Mouse (Mus musculus) layer of hippocampus, postnatal 36 days (tissue): Measurements from ENCODE around the gene Mcts2. TPM values are rescaled to one million over a fixed set of nuclear protein-coding genes. Genes with fewer than 3 reads are reported as not detected.
A peak's percentile ranks its signal among the peaks of the same experiment; 100 is the strongest.
"Not testable (repeated sequence)": the region's sequence is repeated elsewhere in the genome, so short reads cannot be mapped to it uniquely, and the experiment has no call there.

Experiments
- DNase-seq, 2 experiments: peaks; one replicate each; pipeline ENCODE4 v3.0.0; 2022
- total RNA-seq, 2 experiments: library from RNA; stranded (reverse); gene quantifications; 2 replicates each; pipeline ENCODE4 v1.2.3; 2021

Gene Mcts2
- 10 to 100 TPM; 19.7 to 22.9 TPM for total RNA-seq

GRCm38 (mm10) chr2:152686806-152687267 lies at the start of gene Mcts2:
Gene Mcts2 (plus strand): TSS chr2:152687035.
- DNase-seq = peak; percentile 90 to 91

GRCm38 (mm10) chr2:152637381-152637780 lies 49.5 kb upstream of the Mcts2 start:
- DNase-seq = no peak

DNA sequence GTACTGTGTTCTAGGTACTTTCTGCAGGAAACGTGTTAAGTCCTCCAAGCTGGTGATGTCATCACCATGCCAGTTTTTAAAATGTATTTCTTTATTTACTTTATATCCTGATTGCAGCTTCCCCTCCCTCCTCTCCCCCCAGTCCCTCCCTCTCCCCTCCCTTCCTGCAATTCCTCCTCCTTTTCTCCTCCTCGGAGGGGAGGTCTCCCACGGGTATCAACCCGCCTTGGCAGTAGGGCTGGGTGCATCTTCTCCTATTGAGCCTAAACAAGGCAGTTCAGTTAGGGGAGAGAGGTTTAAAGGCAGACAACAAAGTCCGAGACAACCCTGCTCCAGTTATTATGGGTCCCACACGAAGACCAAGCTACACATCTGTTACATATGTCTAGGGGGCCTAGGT lies 48.0 kb upstream of the Mcts2 start:
- DNase-seq = no peak

DNA sequence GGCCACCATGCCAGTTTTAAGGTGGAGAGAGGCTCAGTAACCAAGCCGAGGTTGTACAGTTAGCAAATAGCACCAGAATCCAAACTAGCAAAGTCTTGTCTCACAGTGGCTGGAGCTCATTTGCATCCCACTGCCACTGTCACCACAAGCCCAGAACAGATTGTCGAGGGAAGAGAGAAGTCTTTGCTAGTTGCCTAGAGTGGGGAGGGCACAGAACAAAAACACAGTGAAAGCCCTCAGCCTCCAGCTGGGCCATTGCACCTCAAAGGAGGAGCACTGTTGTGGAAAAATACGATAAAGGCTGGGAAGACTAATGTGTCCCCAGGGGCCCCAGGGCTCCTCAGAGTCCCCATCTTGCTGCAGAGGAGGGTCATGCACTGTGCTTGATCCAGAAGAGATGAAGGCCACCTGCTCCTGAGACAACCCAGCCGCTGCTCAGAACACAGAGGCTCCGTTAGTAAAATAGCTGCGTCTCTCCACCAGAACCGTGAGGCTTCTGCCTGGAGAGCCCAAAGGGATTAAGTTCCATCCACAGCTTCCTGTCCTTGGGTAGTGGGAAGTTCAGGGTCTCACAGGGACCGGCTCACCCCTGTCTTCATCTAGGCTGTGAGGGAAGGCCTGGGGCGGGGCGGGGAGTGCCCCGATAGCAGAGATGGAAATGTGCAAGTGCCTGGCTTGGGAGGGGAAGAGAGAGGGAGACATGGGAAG lies 47.3 kb upstream of the Mcts2 start:
- DNase-seq = no peak

- DNase-seq = no peak
Measured at GRCm38 (mm10) chr2:152652901-152653620, 33.8 kb upstream of the Mcts2 start.

GRCm38 (mm10) chr2:152653874-152654715 lies 32.7 kb upstream of the Mcts2 start:
- peak; percentile 52 to 68 for DNase-seq

DNA sequence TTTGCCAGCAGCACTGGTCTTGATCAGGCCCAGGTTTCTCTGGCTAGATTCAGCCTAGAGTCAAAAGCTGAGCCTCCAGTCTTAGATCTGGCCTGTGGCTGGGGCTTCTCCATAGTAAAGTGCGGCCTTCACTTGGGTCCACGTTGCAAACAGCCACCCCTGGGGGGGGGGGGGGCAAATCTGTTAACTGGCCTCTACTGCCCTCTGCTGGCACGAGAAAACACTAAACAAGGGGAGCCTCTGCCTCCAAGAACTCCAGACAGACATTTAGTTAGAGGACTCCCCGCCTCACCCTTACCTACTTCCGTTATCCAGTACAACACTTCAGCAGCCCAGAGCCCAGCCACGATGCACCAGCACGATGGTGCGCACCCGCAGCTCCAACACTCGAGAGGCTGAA lies 29.4 kb upstream of the Mcts2 start:
- DNase-seq = no peak

GRCm38 (mm10) chr2:152661163-152661562 lies 25.7 kb upstream of the Mcts2 start:
- DNase-seq = no peak

GRCm38 (mm10) chr2:152666191-152666590 lies 20.6 kb upstream of the Mcts2 start:
- DNase-seq = not testable (repeated sequence)

DNA sequence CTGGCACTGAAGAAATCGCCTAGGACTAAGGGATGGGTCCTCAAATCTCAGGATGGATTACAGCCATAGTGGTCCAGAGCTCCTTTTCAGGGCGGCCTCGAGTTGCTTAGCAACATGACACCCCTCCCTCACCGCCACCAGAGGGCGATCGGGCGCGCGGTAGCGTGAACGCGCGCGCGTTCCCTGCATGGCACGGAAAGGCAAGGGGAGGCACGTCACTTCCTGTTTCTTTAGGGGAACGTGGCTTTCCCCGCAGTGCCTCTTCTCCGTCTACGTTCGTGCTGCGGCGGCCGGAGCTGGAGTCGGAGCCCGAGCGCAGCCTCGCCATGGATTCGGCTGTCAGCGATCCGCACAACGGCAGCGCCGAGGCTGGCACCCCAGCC lies 17.6 kb upstream of the Mcts2 start, which contains the start of gene H13:
H13 (plus strand) TSS at position 206 of the 383 bp plus-strand sequence.
- DNase-seq = peak; percentile 91 to 92

DNA sequence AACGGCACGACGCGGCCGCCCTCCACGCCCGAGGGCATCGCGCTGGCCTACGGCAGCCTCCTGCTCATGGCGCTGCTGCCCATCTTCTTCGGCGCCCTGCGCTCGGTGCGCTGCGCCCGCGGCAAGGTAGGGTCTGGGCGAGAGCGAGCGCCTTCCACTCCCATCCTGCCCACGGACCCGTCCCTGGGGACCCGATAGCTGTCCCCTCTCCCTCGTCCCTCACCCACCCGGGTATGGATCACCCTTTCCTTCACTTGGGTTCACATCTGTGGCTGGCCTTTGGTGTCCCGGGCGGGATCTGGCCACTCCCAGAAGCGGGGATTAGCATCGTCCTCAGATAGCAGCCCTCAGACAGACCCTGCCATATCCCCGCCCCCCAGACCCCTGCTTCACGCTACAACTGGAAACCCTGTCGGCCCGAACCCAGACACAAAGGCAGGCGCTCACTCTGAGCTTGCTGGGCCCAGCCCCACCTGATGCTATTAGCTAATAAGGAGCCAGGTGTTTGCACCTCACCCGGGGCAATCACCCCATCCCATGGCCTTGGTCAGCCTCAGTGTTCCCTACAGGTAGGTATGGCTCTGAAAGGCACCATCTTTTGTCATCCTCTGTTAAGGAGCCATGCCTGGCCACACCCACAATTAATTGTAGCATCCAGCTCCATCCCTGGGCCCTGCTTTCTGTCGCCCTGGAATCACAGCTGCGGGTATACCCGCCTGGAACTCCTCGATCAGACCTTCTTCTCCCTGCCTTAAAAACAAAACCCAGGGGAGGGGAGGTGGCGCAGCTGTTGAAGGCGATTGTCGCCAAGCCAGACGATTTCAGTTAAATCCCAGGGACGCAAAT lies 17.0 kb upstream of the Mcts2 start:
- peak; percentile 33 to 51 for DNase-seq

- no peak for DNase-seq
Measured at GRCm38 (mm10) chr2:152670983-152671641, 15.7 kb upstream of the Mcts2 start.

DNA sequence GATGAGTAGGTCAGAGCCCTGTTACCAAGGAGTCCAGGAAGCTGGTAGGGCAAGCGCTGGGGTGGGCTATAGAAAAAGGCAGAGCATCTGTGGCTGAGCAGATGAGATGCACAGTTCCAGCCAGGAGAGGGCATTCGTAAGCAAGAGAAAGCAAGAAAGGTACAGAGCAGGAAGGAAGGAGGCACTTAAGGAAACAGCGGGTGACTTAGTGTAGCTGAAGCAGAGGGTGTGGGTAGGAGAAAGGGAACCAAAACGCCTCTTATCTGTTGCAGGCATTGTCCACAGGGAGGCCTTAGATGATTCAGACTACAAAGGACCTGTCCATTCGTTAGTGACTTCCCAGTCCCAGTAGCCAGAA lies 15.2 kb upstream of the Mcts2 start:
- DNase-seq = no peak

GRCm38 (mm10) chr2:152672166-152672565 lies 14.7 kb upstream of the Mcts2 start:
- DNase-seq = no peak

DNA sequence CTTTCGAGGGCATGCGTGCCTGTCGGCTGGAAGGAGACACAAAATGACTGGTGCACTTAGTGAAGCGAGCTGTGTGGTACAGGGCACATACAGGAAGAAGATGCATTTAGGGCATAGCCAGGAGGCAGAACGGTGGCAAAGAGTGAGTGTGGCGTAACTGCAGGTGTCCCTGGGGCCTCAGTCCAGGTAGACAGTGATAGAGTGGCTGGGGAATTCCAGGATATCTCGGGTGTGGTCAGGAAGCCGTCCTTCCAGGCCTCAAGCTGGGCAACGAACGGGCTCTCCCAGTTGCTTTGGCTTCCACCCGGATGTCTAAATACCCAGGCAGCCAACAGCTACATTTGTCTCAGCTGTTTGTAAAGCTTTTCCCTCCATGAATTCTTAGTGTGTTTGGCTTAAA lies 12.7 kb upstream of the Mcts2 start:
- no peak for DNase-seq

GRCm38 (mm10) chr2:152675252-152675791 lies 11.5 kb upstream of the Mcts2 start:
- no peak for DNase-seq

DNA sequence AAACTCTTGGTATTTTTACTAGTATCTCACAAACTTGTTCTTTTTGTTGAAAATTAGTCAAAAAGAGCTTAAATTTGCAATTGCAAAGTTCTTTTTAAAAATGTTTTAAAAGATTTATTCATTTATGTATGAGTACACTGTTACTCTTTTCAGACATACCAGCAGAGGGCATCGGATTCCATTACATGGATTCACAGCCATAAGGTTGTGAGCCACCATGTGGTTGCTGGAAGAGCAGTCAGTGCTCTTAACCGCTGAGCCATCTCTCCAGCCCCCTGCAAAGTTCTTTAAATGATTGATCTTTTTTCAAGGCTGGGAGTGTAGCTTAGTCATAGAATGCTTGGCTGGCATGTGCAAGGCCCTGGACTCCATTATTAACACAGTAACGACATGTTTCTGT lies 8.5 kb upstream of the Mcts2 start:
- DNase-seq = no peak

GRCm38 (mm10) chr2:152678925-152679324 lies 7.9 kb upstream of the Mcts2 start:
- no peak for DNase-seq

DNA sequence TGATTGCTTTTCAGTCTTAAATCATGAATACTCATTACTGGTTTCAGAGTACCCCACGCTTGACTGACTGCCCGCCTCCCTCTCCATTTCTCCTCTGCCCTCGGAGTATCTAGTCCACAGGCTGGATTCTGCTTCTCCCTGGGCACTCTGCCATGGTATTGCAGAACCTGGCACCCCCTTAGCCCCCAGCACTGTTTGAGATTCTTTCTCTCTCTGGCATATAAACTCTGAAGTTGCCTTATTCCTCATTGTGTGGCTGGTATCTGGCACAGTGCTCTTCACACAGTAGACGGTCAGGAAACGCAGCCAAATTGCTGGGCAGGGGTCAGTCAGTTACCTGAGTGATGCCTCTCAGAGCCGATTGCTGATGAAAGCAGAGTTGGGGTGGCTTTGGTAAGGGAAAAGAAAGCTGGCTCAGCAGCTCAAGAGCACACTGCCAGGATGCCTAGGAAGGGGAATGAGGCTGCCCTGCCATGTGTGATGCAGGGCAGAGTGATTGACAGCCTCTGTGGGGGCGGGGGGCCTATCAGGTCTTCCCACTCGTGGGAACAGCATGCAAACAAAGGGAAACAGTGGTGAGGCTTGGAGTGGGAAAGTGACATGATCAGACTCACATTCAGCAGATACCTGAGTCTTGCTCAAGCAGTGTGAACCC lies 7.0 kb upstream of the Mcts2 start:
- no peak for DNase-seq

DNA sequence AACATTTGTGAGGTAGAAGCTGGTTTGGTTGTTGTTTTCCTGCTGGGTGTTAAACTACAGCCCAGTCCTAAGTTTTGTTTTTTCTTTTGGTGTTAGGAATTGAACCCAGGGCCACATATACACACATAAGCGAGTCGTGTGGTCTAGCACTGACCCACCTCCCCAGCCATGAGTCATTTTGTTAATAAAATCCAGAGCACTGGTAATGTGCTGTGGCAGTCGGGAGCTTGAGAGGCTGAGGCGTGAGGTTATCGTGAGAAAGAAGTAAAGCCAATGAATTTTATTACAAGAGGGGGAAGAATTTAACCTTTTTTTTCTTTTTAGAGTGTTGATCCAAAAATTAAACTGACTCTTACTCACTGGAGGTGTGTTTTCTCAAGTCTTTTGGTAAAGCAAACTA lies 3.7 kb upstream of the Mcts2 start:
- no peak for DNase-seq

- no peak for DNase-seq
Measured at GRCm38 (mm10) chr2:152686399-152686798, 436 bp upstream of the Mcts2 start.
